Mouse (Mus musculus) stomach, postnatal 0 days (tissue): ENCODE results near the gene Cnn3.

Source experiments
- CTCF ChIP-seq: IDR thresholded peaks from 2 replicates; pipeline ENCODE4 v1.5.1; 2016; ENCODE audit warnings: antibody characterized with exemption, low read depth, mild to moderate bottlenecking, moderate library complexity
- EP300 ChIP-seq: optimal IDR thresholded peaks from 2 replicates; pipeline ENCODE3; 2016; ENCODE audit warnings: antibody characterized with exemption

DNA sequence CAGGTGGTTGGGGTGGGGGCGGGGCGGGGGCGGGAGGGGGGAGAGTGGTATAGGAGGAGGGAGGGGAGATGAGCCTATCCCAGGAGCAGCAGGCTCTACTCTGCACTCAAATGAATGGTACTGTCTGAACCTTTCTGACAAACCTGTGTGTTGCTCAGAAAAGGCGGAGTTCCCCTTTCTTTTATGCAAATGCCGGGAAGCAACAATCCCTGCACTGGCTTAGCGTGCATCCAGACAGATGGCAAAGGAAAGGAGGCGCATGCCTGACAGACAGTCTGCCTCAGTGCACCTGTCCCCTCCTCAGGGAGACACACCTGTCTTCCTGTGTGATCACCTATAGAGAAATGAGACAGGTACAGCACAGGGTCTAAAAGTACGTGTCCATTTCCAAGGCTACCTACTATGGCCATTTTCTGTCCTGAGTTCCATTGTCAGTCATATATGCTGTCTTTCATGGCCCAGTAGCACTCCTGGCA, 54.7 kb downstream of the Cnn3 start:
- no peak for TF ChIP-seq CTCF
- TF ChIP-seq EP300 = no peak
